Mouse (Mus musculus) hindbrain, embryonic 14.5 days (tissue): ENCODE results near the gene Mrpl10. TPM values are rescaled to one million over a fixed set of nuclear protein-coding genes. Genes with fewer than 3 reads are reported as not detected.

Experiments used
- ATAC-seq: fragments of 200-750 bp; cut with Nextera tagmentation; 2 replicates; pipeline ENCODE4 v1.8.0; 2017; ENCODE audit warnings: moderate number of reproducible peaks, mild to moderate bottlenecking, moderate TSS enrichment, moderate library complexity; ENCODE audit not compliant: low FRiP score
- DNase-seq: peaks from one replicate; pipeline ENCODE4 v3.0.0-alpha.2; 2015; ENCODE audit warnings: low spot score
- H3K27ac ChIP-seq: fragments of 300-500 bp; sonication (generic); 2 replicates; pipeline ENCODE4 v1.5.1; 2014; ENCODE audit warnings: mild to moderate bottlenecking, moderate library complexity
- H3K27me3 ChIP-seq: fragments of 300-500 bp; sonication (generic); 2 replicates; pipeline ENCODE4 v1.6.1; 2014; ENCODE audit warnings: mild to moderate bottlenecking, low read length, mixed read lengths; ENCODE audit not compliant: control insufficient read depth, insufficient read depth
- H3K36me3 ChIP-seq: fragments of 300-500 bp; sonication (generic); replicated peaks from 2 replicates; pipeline ENCODE4 v1.6.1; 2014; ENCODE audit not compliant: control insufficient read depth, insufficient read depth
- H3K4me1 ChIP-seq: fragments of 300-500 bp; sonication (generic); replicated peaks from 2 replicates; pipeline ENCODE4 v1.6.1; 2014; ENCODE audit warnings: antibody characterized with exemption, low read length, mixed read lengths; ENCODE audit not compliant: control insufficient read depth, insufficient read depth
- H3K4me2 ChIP-seq: fragments of 300-500 bp; sonication (generic); replicated peaks from 2 replicates; pipeline ENCODE4 v1.6.1; 2014; ENCODE audit warnings: mild to moderate bottlenecking, moderate library complexity
- H3K4me3 ChIP-seq: fragments of 300-500 bp; sonication (generic); replicated peaks from 2 replicates; pipeline ENCODE4 v1.5.1; 2014; ENCODE audit warnings: mild to moderate bottlenecking, low read length
- H3K9ac ChIP-seq: fragments of 300-500 bp; sonication (generic); 2 replicates; pipeline ENCODE4 v1.6.1; 2014
- H3K9me3 ChIP-seq: fragments of 300-500 bp; sonication (generic); 2 replicates; pipeline ENCODE4 v1.6.1; 2016; ENCODE audit warnings: low read length; ENCODE audit not compliant: control insufficient read depth
- WGBS: fragments of 180-500 bp; shearing (Covaris S2); extraction: QIAGEN DNeasy Blood & Tissue Kit; methylation state at CpG from one replicate; pipeline ENCODE4 v1.1.7; 2014; 5-methylcytosine and 5-hydroxymethylcytosine counted together
- polyA plus RNA-seq: library from polyadenylated mRNA; unstranded; fragments of >200 nt; fragmentation: Nextera tagmentation; extraction: Ambion mirVana; gene quantifications from 2 replicates; pipeline ENCODE4 v1.2.1, GENCODE M21; 2014

Mrpl10 gene
- polyA plus RNA-seq, 1 experiment from 2014 or later: 60.5 TPM

- H3K4me1 ChIP-seq: no peaks in the 10 kb centered on the region
These were observed 22.5 kb downstream of the Mrpl10 start for GRCm38 (mm10) chr11:97063921-97064295.

GRCm38 (mm10) chr11:97065538-97066295, 24.4 kb downstream of the Mrpl10 start:
- WGBS: 90% methylated on average over 12 of the region's 12 CpGs
- Histone ChIP-seq H3K4me2 (no peak overlapping the region), H3K9me3 (no peaks in the 10 kb centered on the region), H3K27ac (no peak overlapping the region), H3K4me1 (no peaks in the 10 kb centered on the region), H3K4me3 (no peak overlapping the region), H3K9ac (no peak overlapping the region), H3K36me3 (peaks cover 42% of the 10 kb centered on the region), H3K27me3 (no peaks in the 10 kb centered on the region)
- DNase-seq (no peak), ATAC-seq (no peak)

More at GRCm38 (mm10) chr11:97063921-97064295, 22.5 kb downstream of the Mrpl10 start:
- 0 out of 2 replicates have a peak overlapping the region, but pooled peaks have one; percentile 26 for H3K27ac ChIP-seq
- H3K4me3 ChIP-seq: no peak overlapping the region
- no peak for DNase-seq
- H3K9ac ChIP-seq: no peak overlapping the region
- no peak for ATAC-seq
- WGBS: 88% methylated on average over 3 of the region's 3 CpGs
- no peaks in the 10 kb centered on the region for H3K9me3 ChIP-seq
- H3K4me2 ChIP-seq: no peak overlapping the region
- peaks cover 49% of the 10 kb centered on the region for H3K36me3 ChIP-seq
- H3K27me3 ChIP-seq: no peaks in the 10 kb centered on the region

GRCm38 (mm10) chr11:97066656-97067360, 25.4 kb downstream of the Mrpl10 start:
- DNase-seq: no peak
- 47% methylated on average over 22 of the region's 22 CpGs for WGBS
- no peaks in the 10 kb centered on the region for H3K27me3 ChIP-seq
- no peak overlapping the region for H3K9ac ChIP-seq
- no peaks in the 10 kb centered on the region for H3K4me1 ChIP-seq
- no peak for ATAC-seq
- H3K4me3 ChIP-seq: no peak overlapping the region
- no peak overlapping the region for H3K4me2 ChIP-seq
- no peak overlapping the region for H3K27ac ChIP-seq
- H3K9me3 ChIP-seq: no peaks in the 10 kb centered on the region
- peaks cover 32% of the 10 kb centered on the region for H3K36me3 ChIP-seq

- Histone ChIP-seq H3K4me1 (no peaks in the 10 kb centered on the region), H3K4me3 (no peak overlapping the region), H3K27me3 (no peaks in the 10 kb centered on the region), H3K9me3 (no peaks in the 10 kb centered on the region), H3K4me2 (no peak overlapping the region), H3K9ac (no peak overlapping the region), H3K36me3 (peaks cover 29% of the 10 kb centered on the region), H3K27ac (no peak overlapping the region)
- no peak for DNase-seq
- no peak for ATAC-seq
- WGBS: 50% methylated on average over 1 of the region's 1 CpGs
These were observed 28.0 kb downstream of the Mrpl10 start for GRCm38 (mm10) chr11:97069333-97069732.

GRCm38 (mm10) chr11:97069770-97070169, 28.4 kb downstream of the Mrpl10 start:
- Histone ChIP-seq H3K27me3 (no peaks in the 10 kb centered on the region), H3K4me1 (no peaks in the 10 kb centered on the region), H3K9ac (no peak overlapping the region), H3K27ac (no peak overlapping the region), H3K4me3 (no peak overlapping the region), H3K9me3 (no peaks in the 10 kb centered on the region), H3K4me2 (no peak overlapping the region), H3K36me3 (peaks cover 29% of the 10 kb centered on the region)
- no peak for DNase-seq
- WGBS: 89% methylated on average over 2 of the region's 2 CpGs
- no peak for ATAC-seq

GRCm38 (mm10) chr11:97071129-97071528, 29.8 kb downstream of the Mrpl10 start:
- 84% methylated on average over 1 of the region's 1 CpGs for WGBS
- Histone ChIP-seq H3K27ac (no peak overlapping the region), H3K27me3 (no peaks in the 10 kb centered on the region), H3K4me3 (no peak overlapping the region), H3K36me3 (peaks cover 26% of the 10 kb centered on the region), H3K9me3 (no peaks in the 10 kb centered on the region), H3K4me1 (no peaks in the 10 kb centered on the region), H3K9ac (no peak overlapping the region), H3K4me2 (no peak overlapping the region)
- DNase-seq (no peak), ATAC-seq (no peak)

GRCm38 (mm10) chr11:97072533-97072932, 31.2 kb downstream of the Mrpl10 start:
- H3K4me2 ChIP-seq: no peak overlapping the region
- H3K27me3 ChIP-seq: no peaks in the 10 kb centered on the region
- H3K36me3 ChIP-seq: peaks cover 17% of the 10 kb centered on the region
- no peak overlapping the region for H3K27ac ChIP-seq
- H3K9ac ChIP-seq: no peak overlapping the region
- 26% methylated on average over 3 of the region's 3 CpGs for WGBS
- H3K4me1 ChIP-seq: no peaks in the 10 kb centered on the region
- ATAC-seq (no peak; the same call in 1 of the 2 replicates), DNase-seq (peak; percentile 86)
- H3K4me3 ChIP-seq: no peak overlapping the region
- no peaks in the 10 kb centered on the region for H3K9me3 ChIP-seq

- Histone ChIP-seq H3K9me3 (no peaks in the 10 kb centered on the region), H3K4me3 (no peak overlapping the region), H3K36me3 (peaks cover 3% of the 10 kb centered on the region), H3K27me3 (no peaks in the 10 kb centered on the region), H3K4me2 (no peak overlapping the region), H3K9ac (no peak overlapping the region), H3K27ac (no peak overlapping the region), H3K4me1 (no peaks in the 10 kb centered on the region)
- WGBS: 76% methylated on average over 8 of the region's 8 CpGs
- ATAC-seq (no peak), DNase-seq (no peak)
These were observed 32.9 kb downstream of the Mrpl10 start for GRCm38 (mm10) chr11:97074235-97074634.

- Histone ChIP-seq H3K9ac (no peak overlapping the region), H3K4me3 (no peak overlapping the region), H3K27ac (no peak overlapping the region), H3K36me3 (no peaks in the 10 kb centered on the region), H3K9me3 (no peaks in the 10 kb centered on the region), H3K4me2 (no peak overlapping the region), H3K27me3 (no peaks in the 10 kb centered on the region), H3K4me1 (0 out of 2 replicates have a peak, but pooled peaks cover 5% of the 10 kb centered on the region)
- no peak for ATAC-seq
- 56% methylated on average over 4 of the region's 4 CpGs for WGBS
- DNase-seq: no peak
These were observed 37.4 kb downstream of the Mrpl10 start for GRCm38 (mm10) chr11:97078751-97079150.
